Mouse (Mus musculus) small intestine, adult 2 months (tissue): ENCODE measurements around the gene Mcu.

ENCODE experiments used
- CTCF ChIP-seq: fragments of 200-500 bp; IDR thresholded peaks from 2 replicates; pipeline ENCODE4 v1.5.1; 2012; ENCODE audit warnings: low read depth, mild to moderate bottlenecking, control low read depth, inconsistent platforms, low read length, moderate library complexity, mixed read lengths; ENCODE audit not compliant: insufficient replicate concordance, insufficient read length; ENCODE audit errors: extremely low read depth
- POLR2A ChIP-seq: fragments of 200-500 bp; IDR thresholded peaks from 2 replicates; pipeline ENCODE4 v1.6.1; 2012; ENCODE audit warnings: low read depth, mild to moderate bottlenecking, control low read depth, inconsistent platforms, low read length, moderate library complexity

DNA sequence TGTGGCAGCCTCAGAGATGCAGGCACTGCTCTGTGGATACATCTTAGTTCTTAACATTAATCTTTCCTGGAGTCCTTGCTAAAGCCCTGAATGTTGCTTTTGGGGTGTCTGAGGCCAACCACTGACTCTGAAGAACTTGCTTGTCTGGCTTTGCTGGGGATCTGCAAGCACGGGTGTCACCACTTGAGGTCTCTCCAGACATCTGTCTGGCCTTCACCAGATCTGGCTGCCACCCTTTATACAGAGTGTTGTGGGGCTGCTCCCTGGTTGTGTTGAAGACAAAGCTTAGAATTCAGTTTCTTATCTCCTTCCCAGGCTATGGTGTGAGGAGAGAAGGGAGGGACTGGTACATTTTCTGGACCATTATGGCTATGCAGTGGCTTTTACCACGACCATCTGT is 122.4 kb downstream of the Mcu start:
- TF ChIP-seq POLR2A: no peak
- TF ChIP-seq CTCF: no peak
